Mouse (Mus musculus) MEL (cell line): Measurements from ENCODE around the gene Unc80. TPM values are rescaled to one million over a fixed set of nuclear protein-coding genes. Genes with fewer than 3 reads are reported as not detected.

Source experiments
- DNase-seq: peaks from one replicate; pipeline ENCODE4 v3.0.0; 2011; ENCODE audit warnings: low read depth, low spot score
- H3K27ac ChIP-seq: 2 replicates; pipeline ENCODE4 v1.5.1; 2012; ENCODE audit warnings: low read depth, mild to moderate bottlenecking, control low read depth, low read length, moderate library complexity; ENCODE audit not compliant: control insufficient read depth
- H3K27me3 ChIP-seq, 2 experiments: fragments of 150-350 bp in 1 of 2; sonication (generic) in 1 of 2; 2 replicates each; pipeline ENCODE4 v1.6.1; 2012; ENCODE audit warnings: low read length in 2 of 2, mild to moderate bottlenecking in 2 of 2, improper control_type of control experiment in 1 of 2, moderate library complexity in 1 of 2; ENCODE audit not compliant: insufficient read depth in 2 of 2, control insufficient read depth in 1 of 2
- H3K36me3 ChIP-seq, 2 experiments: 2 replicates each; pipeline ENCODE4 v1.6.1; 2012 to 2014; ENCODE audit warnings: low read length in 2 of 2, improper control_type of control experiment in 1 of 2, inconsistent platforms in 1 of 2, mild to moderate bottlenecking in 1 of 2; ENCODE audit not compliant: insufficient read depth in 2 of 2, control insufficient read depth in 1 of 2
- H3K4me1 ChIP-seq, 2 experiments: fragments of 150-350 bp in 1 of 2; sonication (generic) in 1 of 2; 2 replicates each; pipeline ENCODE4 v1.6.1; 2012; ENCODE audit warnings: low read length in 2 of 2, improper control_type of control experiment in 1 of 2, mild to moderate bottlenecking in 1 of 2; ENCODE audit not compliant: insufficient read depth in 2 of 2, control insufficient read depth in 1 of 2
- H3K4me3 ChIP-seq, 2 experiments: fragments of 150-350 bp in 1 of 2; sonication (generic) in 1 of 2; 2 replicates each; pipeline ENCODE4 v1.5.1; 2012; ENCODE audit warnings: low read depth in 2 of 2, low read length in 2 of 2, mild to moderate bottlenecking in 2 of 2, moderate library complexity in 2 of 2, control low read depth in 1 of 2, improper control_type of control experiment in 1 of 2; ENCODE audit not compliant: control insufficient read depth in 1 of 2, insufficient read depth in 1 of 2
- H3K79me2 ChIP-seq: 2 replicates; pipeline ENCODE4 v1.6.1; 2012; ENCODE audit warnings: mild to moderate bottlenecking, low read length, moderate library complexity; ENCODE audit not compliant: control insufficient read depth, poor library complexity, insufficient read depth
- H3K9ac ChIP-seq: 2 replicates; pipeline ENCODE4 v1.6.1; 2012; ENCODE audit warnings: low read depth, mild to moderate bottlenecking, control low read depth, low read length, moderate library complexity; ENCODE audit not compliant: control insufficient read depth, poor library complexity, severe bottlenecking
- H3K9me3 ChIP-seq: fragments of 150-350 bp; sonication (generic); replicated peaks from 2 replicates; pipeline ENCODE4 v1.6.1; 2012; ENCODE audit warnings: mild to moderate bottlenecking, low read length, improper control_type of control experiment, moderate library complexity; ENCODE audit not compliant: insufficient read depth
- E2F4 ChIP-seq: IDR thresholded peaks from 2 replicates; pipeline ENCODE4 v1.6.1; 2011; ENCODE audit warnings: low read depth, low read length, improper control_type of control experiment, borderline replicate concordance
- EP300 ChIP-seq, 2 experiments: IDR thresholded peaks; 2 replicates each; pipeline ENCODE4 v1.6.1; 2011; ENCODE audit warnings: improper control_type of control experiment in 2 of 2, low read length in 2 of 2, low read depth in 1 of 2, mild to moderate bottlenecking in 1 of 2
- GATA1 ChIP-seq: IDR thresholded peaks from 2 replicates; pipeline ENCODE4 v1.6.1; 2011; ENCODE audit warnings: low read depth, low read length, improper control_type of control experiment
- JUND ChIP-seq: IDR thresholded peaks from 2 replicates; pipeline ENCODE4 v1.6.1; 2011; ENCODE audit warnings: low read depth, mild to moderate bottlenecking, improper control_type of control experiment, low read length
- KAT2A ChIP-seq: conservative IDR thresholded peaks from 2 replicates; pipeline ENCODE4 v1.6.1; 2012; ENCODE audit warnings: low read depth, low read length, improper control_type of control experiment, inconsistent platforms
- MAFK ChIP-seq: IDR thresholded peaks from 2 replicates; pipeline ENCODE4 v1.6.1; 2011; ENCODE audit warnings: low read depth, mild to moderate bottlenecking, low read length, improper control_type of control experiment, borderline replicate concordance
- MAX ChIP-seq: IDR thresholded peaks from 2 replicates; pipeline ENCODE4 v1.6.1; 2011; ENCODE audit warnings: low read length, improper control_type of control experiment
- MAZ ChIP-seq: IDR thresholded peaks from 2 replicates; pipeline ENCODE4 v1.6.1; 2012; ENCODE audit warnings: low read depth, mild to moderate bottlenecking, inconsistent platforms, low read length, improper control_type of control experiment
- MEF2A ChIP-seq: IDR thresholded peaks from 2 replicates; pipeline ENCODE4 v1.6.1; 2014; ENCODE audit warnings: low read depth, mild to moderate bottlenecking, inconsistent platforms, low read length, improper control_type of control experiment; ENCODE audit not compliant: poor library complexity, insufficient replicate concordance, severe bottlenecking; ENCODE audit errors: extremely low read depth
- MXI1 ChIP-seq: IDR thresholded peaks from 2 replicates; pipeline ENCODE4 v1.6.1; 2011; ENCODE audit warnings: mild to moderate bottlenecking, low read depth, low read length, improper control_type of control experiment
- MYB ChIP-seq: IDR thresholded peaks from 2 replicates; pipeline ENCODE4 v1.6.1; 2011; ENCODE audit warnings: mild to moderate bottlenecking, low read depth, low read length, improper control_type of control experiment
- MYC ChIP-seq: IDR thresholded peaks from 2 replicates; pipeline ENCODE4 v1.6.1; 2011; ENCODE audit warnings: low read depth, mild to moderate bottlenecking, low read length, improper control_type of control experiment, moderate library complexity
- NELFE ChIP-seq: IDR thresholded peaks from 2 replicates; pipeline ENCODE4 v1.6.1; 2011; ENCODE audit warnings: low read depth, low read length, improper control_type of control experiment
- POLR2AphosphoS2 ChIP-seq: IDR thresholded peaks from 2 replicates; pipeline ENCODE4 v1.6.1; 2011; ENCODE audit warnings: low read length, improper control_type of control experiment
- RCOR1 ChIP-seq: IDR thresholded peaks from 2 replicates; pipeline ENCODE4 v1.6.1; 2012; ENCODE audit warnings: low read depth, mild to moderate bottlenecking, inconsistent platforms, low read length, improper control_type of control experiment
- SMC3 ChIP-seq: IDR thresholded peaks from 2 replicates; pipeline ENCODE4 v1.6.1; 2011; ENCODE audit warnings: low read depth, low read length, improper control_type of control experiment
- TBP ChIP-seq: IDR thresholded peaks from 2 replicates; pipeline ENCODE4 v1.8.0; 2011; ENCODE audit warnings: low read depth, low read length, improper control_type of control experiment
- USF1 ChIP-seq: IDR thresholded peaks from 2 replicates; pipeline ENCODE4 v1.6.1; 2014; ENCODE audit warnings: low read depth, mild to moderate bottlenecking, inconsistent platforms, low read length, improper control_type of control experiment, moderate library complexity
- USF2 ChIP-seq, 2 experiments: IDR thresholded peaks; 2 replicates each; pipeline ENCODE4 v1.6.1; 2011 to 2012; ENCODE audit warnings: improper control_type of control experiment in 2 of 2, low read length in 2 of 2, borderline replicate concordance in 1 of 2, inconsistent platforms in 1 of 2, low read depth in 1 of 2, mild to moderate bottlenecking in 1 of 2; ENCODE audit not compliant: insufficient read depth in 1 of 2
- ZC3H11A ChIP-seq: IDR thresholded peaks from 2 replicates; pipeline ENCODE4 v1.6.1; 2012; ENCODE audit warnings: low read depth, mild to moderate bottlenecking, inconsistent platforms, low read length, improper control_type of control experiment
- ZMIZ1 ChIP-seq: IDR thresholded peaks from 2 replicates; pipeline ENCODE4 v1.6.1; 2012; ENCODE audit warnings: low read depth, mild to moderate bottlenecking, inconsistent platforms, low read length, improper control_type of control experiment, moderate library complexity
- ZNF384 ChIP-seq: IDR thresholded peaks from 2 replicates; pipeline ENCODE4 v1.6.1; 2012; ENCODE audit warnings: low read depth, mild to moderate bottlenecking, inconsistent platforms, low read length, improper control_type of control experiment
- polyA plus RNA-seq, 2 experiments: library from polyadenylated mRNA; stranded (reverse) in 1 of 2; unstranded in 1 of 2; fragments of >175 nt in 1 of 2; fragments of >200 nt in 1 of 2; gene quantifications; 2 replicates each; pipeline versions ENCODE4 v1.2.1 to v1.2.4; 2012; ENCODE audit warnings: low replicate concordance in 2 of 2, low read depth in 1 of 2; ENCODE audit not compliant: insufficient read length in 2 of 2, insufficient read depth in 1 of 2, missing spikeins in 1 of 2
- total RNA-seq: library from RNA; depleted of rRNA; stranded (reverse); fragments of 300-350 nt; gene quantifications from 2 replicates; pipeline ENCODE4 v1.2.3, GENCODE M21; 2012

Unc80 gene
- total and polyA plus RNA-seq, 3 experiments = not detected

DNA sequence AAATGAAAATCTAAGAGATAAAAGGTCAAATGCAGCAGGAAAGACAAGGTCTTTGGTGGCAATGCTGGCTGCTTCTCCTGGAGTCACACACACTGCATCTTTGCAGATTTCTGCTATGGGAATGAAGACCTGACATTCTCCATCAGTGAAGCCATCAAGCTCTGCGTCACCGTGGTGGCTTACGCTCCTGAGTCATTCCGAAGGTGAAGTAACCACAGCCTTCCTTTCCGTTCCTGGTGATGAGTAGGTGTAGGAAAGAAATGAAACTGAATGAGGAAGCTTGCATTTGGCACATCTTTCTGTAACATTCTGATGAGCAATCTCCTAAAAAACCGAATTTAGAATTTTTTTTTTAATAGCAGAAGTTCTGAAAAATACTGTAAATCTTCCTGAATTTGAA, 181.4 kb downstream of the Unc80 start:
- no peak overlapping the region for H3K9ac ChIP-seq
- no peak overlapping the region for H3K27ac ChIP-seq
- H3K27me3 ChIP-seq = no peaks in the 10 kb centered on the region
- no peak overlapping the region for H3K4me3 ChIP-seq
- H3K36me3 ChIP-seq = no peaks in the 10 kb centered on the region
- no peaks in the 10 kb centered on the region for H3K79me2 ChIP-seq
- TF ChIP-seq SMC3 (no peak), ZMIZ1 (no peak), MAFK (no peak), MEF2A (no peak), E2F4 (no peak), MXI1 (no peak), ZNF384 (no peak), POLR2AphosphoS2 (no peak), USF1 (no peak), TBP (no peak), GATA1 (no peak), ZC3H11A (no peak), JUND (no peak), MAX (no peak), NELFE (no peak), MYB (no peak), MYC (no peak), USF2 (IDR thresholded peaks at IDR 0.05; ENCODE audit: borderline replicate concordance in 1 of 2, insufficient read depth in 1 of 2, low read depth in 1 of 2, low read length in 2 of 2) (no peak), RCOR1 (no peak), EP300 (IDR thresholded peaks at IDR 0.05; ENCODE audit: low read depth in 1 of 2, low read length in 2 of 2) (no peak)
- H3K4me1 ChIP-seq = no peaks in the 10 kb centered on the region
- no peak for DNase-seq
- H3K9me3 ChIP-seq = no peaks in the 10 kb centered on the region

DNA sequence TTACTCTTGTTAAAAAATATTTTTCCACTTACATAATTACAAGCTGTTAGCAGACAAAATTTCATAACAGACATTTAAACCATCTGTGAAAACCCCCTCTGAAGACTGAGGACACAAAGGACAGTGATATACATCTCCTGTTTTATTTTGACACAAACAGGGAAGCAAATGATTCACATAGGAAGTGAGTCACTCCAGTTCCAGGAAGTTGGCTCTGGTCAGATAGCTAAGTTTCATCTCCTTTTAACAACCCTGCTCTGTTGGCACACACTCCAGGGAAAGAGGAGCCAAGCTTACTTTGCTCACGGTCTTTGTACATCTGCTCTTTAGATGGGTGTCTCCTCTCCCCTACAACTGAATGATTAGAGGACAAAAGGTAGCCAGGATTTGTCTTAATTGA, 181.8 kb downstream of the Unc80 start:
- TF ChIP-seq KAT2A (no peak), MAX (no peak), MAZ (no peak)
- Histone ChIP-seq H3K79me2 (no peaks in the 10 kb centered on the region), H3K27me3 (no peaks in the 10 kb centered on the region), H3K36me3 (no peaks in the 10 kb centered on the region), H3K9ac (no peak overlapping the region), H3K27ac (no peak overlapping the region), H3K9me3 (no peaks in the 10 kb centered on the region), H3K4me3 (no peak overlapping the region), H3K4me1 (no peaks in the 10 kb centered on the region)
- no peak for DNase-seq
